In the genomic region with DNA sequence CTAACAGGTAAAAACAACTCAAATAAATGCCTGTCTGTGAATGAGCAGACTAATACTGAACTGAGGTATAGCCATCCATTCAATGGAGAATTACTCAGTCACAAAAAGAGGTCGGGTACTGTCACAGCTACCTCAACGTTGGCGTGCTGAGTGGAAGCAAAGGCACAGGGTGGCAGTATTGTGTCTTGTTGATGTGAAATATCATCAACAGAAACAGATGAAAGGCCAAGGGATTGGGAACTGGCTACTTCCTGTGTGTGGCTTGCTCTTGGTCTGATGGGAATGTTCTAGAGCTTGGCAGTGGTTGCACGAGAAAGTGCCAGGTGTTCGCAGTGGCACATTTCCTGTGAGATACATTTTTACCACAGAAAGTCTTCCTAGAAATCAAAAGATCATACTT, we compare ENCODE assay signal across 8 mouse cellular contexts.
DNase-seq lines count a peak whose midpoint lies in the region.

No protein-coding gene starts in this region.

- peak; percentile 28 for DNase-seq in gastrocnemius, adult 18-20 months (ENCODE audit: low spot score)
- no peak for DNase-seq in gastrocnemius, postnatal 36 days
- DNase-seq in urinary bladder, postnatal 14 days (ENCODE audit: low spot score) = peak; percentile 13
- no peak for DNase-seq in urinary bladder, postnatal 25 days (ENCODE audit: low spot score)
- DNase-seq in kidney, postnatal 36 days = peak; percentile 34 to 51
- peak; percentile 17 for DNase-seq in thymus, postnatal 4 days
- no peak for DNase-seq in c-Kit-positive CD71-positive TER-119-positive erythroid progenitor cells, embryonic 14.5 days (ENCODE audit: low spot score)
- no peak for DNase-seq in embryo, embryonic 10.5 days (ENCODE audit: low spot score)

- intact Hi-C loops in gastrocnemius, postnatal 36 days (cut with DNase I) = loop anchor here (5.0 kb wide), 1 partner anchor 34 kb away; no protein-coding TSS in a partner anchor

Comparison
In these comparisons a context has a peak if more than half of its experiments do, and no peak if none do; other contexts are left out.
1. DNase-seq: peak in gastrocnemius, adult 18-20 months (single experiment), urinary bladder, postnatal 14 days (single experiment), kidney, postnatal 36 days (2 of 2) and thymus, postnatal 4 days (single experiment); none in gastrocnemius, postnatal 36 days (0 of 2), urinary bladder, postnatal 25 days (single experiment), c-Kit-positive CD71-positive TER-119-positive erythroid progenitor cells, embryonic 14.5 days (single experiment) and embryo, embryonic 10.5 days (single experiment).